Mouse (Mus musculus): ENCODE data around the gene Mmp19. TPM values are rescaled to one million over a fixed set of nuclear protein-coding genes. Genes with fewer than 3 reads are reported as not detected.

The Mmp19 gene
- polyA plus RNA-seq, 1 experiment from 2014 or later = 13.5 TPM

- TF ChIP-seq CTCF (IDR thresholded peaks at IDR 0.05; ENCODE audit: low read depth) = no peak
- no peak for TF ChIP-seq EP300 (IDR thresholded peaks at IDR 0.05; ENCODE audit: low read depth)
- no peak overlapping the region for H3K4me3 ChIP-seq (ENCODE audit: low read depth, low read length)
- peaks cover 48% of the 10 kb centered on the region for H3K36me3 ChIP-seq (replicated peaks; ENCODE audit: insufficient read depth, low read length)
- H3K4me1 ChIP-seq (ENCODE audit: insufficient read depth) = no peaks in the 10 kb centered on the region
- ATAC-seq (peak; percentile 36; the same call in 1 of the 2 replicates), DNase-seq (no peak)
- no peaks in the 10 kb centered on the region for H3K9me3 ChIP-seq (ENCODE audit: low read length)
- WGBS (ENCODE audit: insufficient replicate concordance) = 52% methylated on average over 2 of the region's 2 CpGs
- H3K4me2 ChIP-seq (ENCODE audit: low read depth, low read length) = no peak overlapping the region
- no peaks in the 10 kb centered on the region for H3K27me3 ChIP-seq (ENCODE audit: insufficient read depth, low read length)
- H3K27ac ChIP-seq (ENCODE audit: low read depth) = no peak overlapping the region; the same call in 1 of the 2 replicates
- H3K9ac ChIP-seq (replicated peaks) = no peak overlapping the region
Observed at GRCm38 (mm10) chr10:128848426-128848825, 57.7 kb downstream of the Mmp19 start.

- TF ChIP-seq EP300 (IDR thresholded peaks at IDR 0.05; ENCODE audit: low read depth) (no peak), CTCF (IDR thresholded peaks at IDR 0.05; ENCODE audit: low read depth) (no peak)
- no peak for DNase-seq
- 68% methylated on average over 3 of the region's 3 CpGs for WGBS (ENCODE audit: insufficient replicate concordance)
- Histone ChIP-seq H3K27ac (ENCODE audit: low read depth) (no peak overlapping the region), H3K9ac (replicated peaks) (no peak overlapping the region), H3K4me1 (ENCODE audit: insufficient read depth) (no peaks in the 10 kb centered on the region), H3K27me3 (ENCODE audit: insufficient read depth, low read length) (no peaks in the 10 kb centered on the region), H3K36me3 (replicated peaks; ENCODE audit: insufficient read depth, low read length) (peaks cover 45% of the 10 kb centered on the region), H3K4me3 (ENCODE audit: low read depth, low read length) (no peak overlapping the region), H3K4me2 (ENCODE audit: low read depth, low read length) (no peak overlapping the region), H3K9me3 (ENCODE audit: low read length) (no peaks in the 10 kb centered on the region)
- ATAC-seq = no peak
Observed at GRCm38 (mm10) chr10:128850339-128850738, 59.6 kb downstream of the Mmp19 start.

Other genes starting within 250 kb of the Mmp19 start
- gene Zc3h10, start 243.1 kb upstream of the Mmp19 start, polyA plus RNA-seq (2015; fragmentation: Nextera tagmentation; extraction: Ambion mirVana) = 5.0 and 5.4 TPM in 2 replicates
- 2,058 and 2,065 TPM in 2 replicates for gene Rpl41, start 241.6 kb upstream of the Mmp19 start, polyA plus RNA-seq (2015; fragmentation: Nextera tagmentation; extraction: Ambion mirVana)
- 81.9 and 85.1 TPM in 2 replicates for gene Pa2g4, start 224.9 kb upstream of the Mmp19 start, polyA plus RNA-seq (2015; fragmentation: Nextera tagmentation; extraction: Ambion mirVana)
- 7.3 and 7.8 TPM in 2 replicates for gene Erbb3, start 201.3 kb upstream of the Mmp19 start, polyA plus RNA-seq (2015; fragmentation: Nextera tagmentation; extraction: Ambion mirVana)
- 469 and 517 TPM in 2 replicates for gene Rps26, start 164.2 kb upstream of the Mmp19 start, polyA plus RNA-seq (2015; fragmentation: Nextera tagmentation; extraction: Ambion mirVana)
- gene Ikzf4, start 144.9 kb upstream of the Mmp19 start, polyA plus RNA-seq (2015; fragmentation: Nextera tagmentation; extraction: Ambion mirVana) = 0.18 and 0.40 TPM in 2 replicates
- 27.7 and 27.9 TPM in 2 replicates for gene Suox, start 116.8 kb upstream of the Mmp19 start, polyA plus RNA-seq (2015; fragmentation: Nextera tagmentation; extraction: Ambion mirVana)
- 23.0 and 26.2 TPM in 2 replicates for gene Rab5b, start 94.6 kb upstream of the Mmp19 start, polyA plus RNA-seq (2015; fragmentation: Nextera tagmentation; extraction: Ambion mirVana)
- gene Pmel, start 86.7 kb upstream of the Mmp19 start, polyA plus RNA-seq (2015; fragmentation: Nextera tagmentation; extraction: Ambion mirVana) = 0.46 and 0.69 TPM in 2 replicates
- 29.8 and 34.7 TPM in 2 replicates for gene Cdk2, start 85.9 kb upstream of the Mmp19 start, polyA plus RNA-seq (2015; fragmentation: Nextera tagmentation; extraction: Ambion mirVana)
- 2.5 and 2.9 TPM in 2 replicates for gene Dgka, start 46.1 kb upstream of the Mmp19 start, polyA plus RNA-seq (2015; fragmentation: Nextera tagmentation; extraction: Ambion mirVana)
- 14.9 and 17.8 TPM in 2 replicates for gene Pym1, start 43.0 kb upstream of the Mmp19 start, polyA plus RNA-seq (2015; fragmentation: Nextera tagmentation; extraction: Ambion mirVana)
- 12.9 and 15.0 TPM in 2 replicates for gene Dnajc14, start 13.2 kb downstream of the Mmp19 start, polyA plus RNA-seq (2015; fragmentation: Nextera tagmentation; extraction: Ambion mirVana)
- gene Tmem198b, start 13.5 kb downstream of the Mmp19 start, polyA plus RNA-seq (2015; fragmentation: Nextera tagmentation; extraction: Ambion mirVana) = 2.3 and 2.5 TPM in 2 replicates
- 72.0 and 75.4 TPM in 2 replicates for gene Sarnp, start 26.4 kb downstream of the Mmp19 start, polyA plus RNA-seq (2015; fragmentation: Nextera tagmentation; extraction: Ambion mirVana)
- 75.8 and 80.6 TPM in 2 replicates for gene Ormdl2, start 30.7 kb downstream of the Mmp19 start, polyA plus RNA-seq (2015; fragmentation: Nextera tagmentation; extraction: Ambion mirVana)
- 0.17 and 0.23 TPM in 2 replicates for gene Gdf11, start 100.8 kb downstream of the Mmp19 start, polyA plus RNA-seq (2015; fragmentation: Nextera tagmentation; extraction: Ambion mirVana)
- gene Cd63, start 110.1 kb downstream of the Mmp19 start, polyA plus RNA-seq (2015; fragmentation: Nextera tagmentation; extraction: Ambion mirVana) = 271 and 296 TPM in 2 replicates
- gene Rdh5, start 132.0 kb downstream of the Mmp19 start, polyA plus RNA-seq (2015; fragmentation: Nextera tagmentation; extraction: Ambion mirVana) = 54.5 and 63.1 TPM in 2 replicates
- 128 and 130 TPM in 2 replicates for gene Bloc1s1, start 133.1 kb downstream of the Mmp19 start, polyA plus RNA-seq (2015; fragmentation: Nextera tagmentation; extraction: Ambion mirVana)
- gene Itga7, start 142.9 kb downstream of the Mmp19 start, polyA plus RNA-seq (2015; fragmentation: Nextera tagmentation; extraction: Ambion mirVana) = 0.66 and 0.70 TPM in 2 replicates
- gene Mettl7b, start 170.1 kb downstream of the Mmp19 start, polyA plus RNA-seq (2015; fragmentation: Nextera tagmentation; extraction: Ambion mirVana) = 29.9 and 33.3 TPM in 2 replicates
- not detected in 2 replicates for gene Olfr9, start 198.5 kb downstream of the Mmp19 start, polyA plus RNA-seq (2015; fragmentation: Nextera tagmentation; extraction: Ambion mirVana)
- gene Olfr763, start 219.9 kb downstream of the Mmp19 start, polyA plus RNA-seq (2015; fragmentation: Nextera tagmentation; extraction: Ambion mirVana) = not detected in 2 replicates
- not detected in 2 replicates for gene Olfr764-ps1, start 249.0 kb downstream of the Mmp19 start, polyA plus RNA-seq (2015; fragmentation: Nextera tagmentation; extraction: Ambion mirVana)